Mouse (Mus musculus) gastrocnemius, postnatal 36 days (tissue): ENCODE measurements around the gene Eef1b2. TPM values are rescaled to one million over a fixed set of nuclear protein-coding genes. Genes with fewer than 3 reads are reported as not detected.

Experiments used
- microRNA-seq, 2 experiments: library from miRNA; unstranded; fragments of <30 nt; microRNA quantifications; one replicate each; pipeline ENCODE4 v1.2.0; 2021
- total RNA-seq, 2 experiments: library from RNA; stranded (reverse); gene quantifications; 2 replicates each; pipeline ENCODE4 v1.2.3; 2021

Eef1b2 gene
- total RNA-seq, 2 experiments from 2014 or later, result 261 to 331 TPM

Small RNA genes within 50 kb of the gene (microRNA-seq; reads per million reads assigned to microRNA genes)
- 0 reads per million in 2 experiments for gene Gm24557
- gene Gm27512, result 0 reads per million in 2 experiments

Other genes with a start within 250 kb of the Eef1b2 start
- 10 to 100 TPM; 12.2 to 13.3 TPM for gene Ino80d, start 62.2 kb upstream of the Eef1b2 start, total RNA-seq
- gene Ndufs1, start within 50 bp of the Eef1b2 start, total RNA-seq, result 100 to 1,000 TPM; 387 to 392 TPM
- gene Gpr1, start 37.7 kb downstream of the Eef1b2 start, total RNA-seq, result under 1 TPM; 0.17 to 0.48 TPM
- 1 to 10 TPM; 2.1 to 2.2 TPM for gene Zdbf2, start 96.4 kb downstream of the Eef1b2 start, total RNA-seq